Mouse (Mus musculus) forebrain, embryonic 15.5 days (tissue): Measurements from ENCODE around the gene Gm20532. TPM values are rescaled to one million over a fixed set of nuclear protein-coding genes. Genes with fewer than 3 reads are reported as not detected.

Experiments used
- microRNA counts: library from miRNA; unstranded; fragments of <30 nt; microRNA quantifications from one replicate; lab custom pipeline; 2016
- microRNA-seq: library from miRNA; unstranded; fragments of <30 nt; microRNA quantifications from one replicate; pipeline ENCODE4, GENCODE M21; 2016
- polyA plus RNA-seq: library from polyadenylated mRNA; unstranded; fragments of >200 nt; fragmentation: Nextera tagmentation; extraction: Ambion mirVana; gene quantifications from 2 replicates; pipeline ENCODE4 v1.2.1, GENCODE M21; 2015

Gm20532 gene
- polyA plus RNA-seq, 1 experiment from 2014 or later: not detected

MicroRNAs within 50 kb of the gene (microRNA counts, 519-probe panel; counts per million panel counts)
- microRNA mmu-miR-126-3p (lab: Ali Mortazavi, UCI): 3,714 counts per million, percentile 89 among the panel's probes with 10 or more counts
- 3,028 counts per million, percentile 73 among the panel's probes with 10 or more counts for microRNA mmu-miR-126-5p (lab: Ali Mortazavi, UCI)

Small RNA genes within 50 kb of the gene (microRNA-seq; reads per million reads assigned to microRNA genes)
- gene Mir126a: not detected
- not detected for gene Mir126b

Other genes starting within 250 kb of the Gm20532 start
- 33.0 and 33.5 TPM in 2 replicates for gene Dnlz, start 234.5 kb upstream of the Gm20532 start, polyA plus RNA-seq
- 1.4 and 1.5 TPM in 2 replicates for gene Card9, start 225.7 kb upstream of the Gm20532 start, polyA plus RNA-seq
- 31.4 and 31.6 TPM in 2 replicates for gene Snapc4, start 206.0 kb upstream of the Gm20532 start, polyA plus RNA-seq
- gene Entr1, start 197.3 kb upstream of the Gm20532 start, polyA plus RNA-seq: 191 and 194 TPM in 2 replicates
- gene Pmpca, start 197.3 kb upstream of the Gm20532 start, polyA plus RNA-seq: 90.2 and 98.3 TPM in 2 replicates
- gene Inpp5e, start 177.4 kb upstream of the Gm20532 start, polyA plus RNA-seq: 20.6 and 22.4 TPM in 2 replicates
- 18.3 and 19.8 TPM in 2 replicates for gene Sec16a, start 141.4 kb upstream of the Gm20532 start, polyA plus RNA-seq
- gene Notch1, start 70.0 kb upstream of the Gm20532 start, polyA plus RNA-seq: 22.6 and 26.1 TPM in 2 replicates
- gene Egfl7, start 6.6 kb upstream of the Gm20532 start, polyA plus RNA-seq: 46.4 and 56.9 TPM in 2 replicates
- 3.4 and 3.9 TPM in 2 replicates for gene Agpat2, start 17.8 kb downstream of the Gm20532 start, polyA plus RNA-seq
- 111 and 121 TPM in 2 replicates for gene Fam69b, start 41.8 kb downstream of the Gm20532 start, polyA plus RNA-seq
- gene Lcn4, start 84.6 kb downstream of the Gm20532 start, polyA plus RNA-seq: not detected in 2 replicates